ENCODE assay signal across 15 mouse cellular contexts in the genomic region with DNA sequence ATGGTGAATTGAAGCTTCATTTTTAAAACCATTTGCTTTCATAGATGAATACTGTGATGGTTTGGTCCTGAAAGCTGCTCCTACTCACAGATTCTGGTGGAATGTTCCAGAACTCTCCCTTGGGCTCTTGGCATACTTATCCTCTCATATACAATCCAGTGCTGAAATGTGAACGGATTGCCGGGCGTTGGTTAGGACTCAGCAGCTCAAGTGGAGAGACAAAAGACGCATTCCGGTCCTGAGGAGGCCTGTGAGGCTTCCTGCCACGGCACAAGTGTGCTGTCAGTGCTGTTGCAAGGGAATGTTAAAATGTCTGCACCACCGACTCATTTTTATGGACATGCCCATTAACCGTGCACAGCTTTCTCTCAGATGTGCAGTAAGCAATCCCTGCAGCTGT.
DNase-seq lines count a peak whose midpoint lies in the region; ATAC-seq lines count a peak whose summit lies in the region.
"Had no signal": no experiment of that assay in that cellular context is flagged by ENCODE, and none has a peak within 500 bp of the region (broad histone marks: within the 10 kb centered on the region; RNA-seq: fewer than 3 reads in every experiment).

No protein-coding gene starts in this region.

- ATAC-seq in hindbrain, embryonic 11.5 days (ENCODE audit: low FRiP score): no peak
- ATAC-seq in embryonic facial prominence, embryonic 14.5 days (ENCODE audit: low read depth): no peak
- no peak for ATAC-seq in limb, embryonic 15.5 days (ENCODE audit: insufficient number of reproducible peaks, low FRiP score, low TSS enrichment, low read depth)

- no peaks in the 10 kb centered on the region for H3K36me3 ChIP-seq in hindbrain, embryonic 11.5 days (ENCODE audit: control insufficient read depth, insufficient read depth, low read length)
- H3K36me3 ChIP-seq in hindbrain, embryonic 10.5 days: peaks cover 50% of the 10 kb centered on the region
- H3K36me3 ChIP-seq in embryonic facial prominence, embryonic 14.5 days (ENCODE audit: control insufficient read depth, insufficient read depth, low read length): peaks cover 26% of the 10 kb centered on the region; the same call in 1 of the 2 replicates
- H3K36me3 ChIP-seq in limb, embryonic 15.5 days: peaks cover 8% of the 10 kb centered on the region

- WGBS in hindbrain, embryonic 11.5 days: 61% methylated on average over 8 of the region's 8 CpGs
- WGBS in hindbrain, embryonic 10.5 days: 77% methylated on average over 8 of the region's 8 CpGs
- 48% methylated on average over 8 of the region's 8 CpGs for WGBS in embryonic facial prominence, embryonic 14.5 days
- 35% methylated on average over 8 of the region's 8 CpGs for WGBS in limb, embryonic 15.5 days

- H3K4me3 ChIP-seq in hindbrain, embryonic 11.5 days (ENCODE audit: low read depth, low read length): no peak overlapping the region
- no peak overlapping the region for H3K4me3 ChIP-seq in hindbrain, embryonic 10.5 days
- H3K4me3 ChIP-seq in embryonic facial prominence, embryonic 14.5 days (ENCODE audit: low read depth, low read length): no peak overlapping the region
- H3K4me3 ChIP-seq in limb, embryonic 15.5 days: no peak overlapping the region
- H3K4me3 ChIP-seq: gastrocnemius, adult 2 months; heart, adult 2 months; liver, embryonic 13.5 days had no signal

- H3K4me1 ChIP-seq in hindbrain, embryonic 11.5 days (replicated peaks; ENCODE audit: control insufficient read depth, insufficient read depth, low read length): peaks cover 2% of the 10 kb centered on the region; the same call in 1 of the 2 replicates
- peaks cover 43% of the 10 kb centered on the region for H3K4me1 ChIP-seq in hindbrain, embryonic 10.5 days (replicated peaks)
- peaks cover 50% of the 10 kb centered on the region for H3K4me1 ChIP-seq in embryonic facial prominence, embryonic 14.5 days (ENCODE audit: control insufficient read depth, insufficient read depth, low read length)
- peaks cover 40% of the 10 kb centered on the region for H3K4me1 ChIP-seq in limb, embryonic 15.5 days

- intact Hi-C loops in gastrocnemius, postnatal 36 days (cut with DNase I): loop anchor here (5.0 kb wide), 1 partner anchor 647 kb away; no protein-coding TSS in a partner anchor

- no peak overlapping the region for H3K4me2 ChIP-seq in hindbrain, embryonic 11.5 days (replicated peaks; ENCODE audit: low read depth, low read length)
- no peak overlapping the region for H3K4me2 ChIP-seq in embryonic facial prominence, embryonic 14.5 days (ENCODE audit: low read depth, low read length)
- H3K4me2 ChIP-seq in limb, embryonic 15.5 days: no peak overlapping the region
- H3K4me2 ChIP-seq: liver, embryonic 13.5 days had no signal

- no peaks in the 10 kb centered on the region for H3K9me3 ChIP-seq in hindbrain, embryonic 11.5 days (ENCODE audit: control insufficient read depth, low read length)
- no peaks in the 10 kb centered on the region for H3K9me3 ChIP-seq in hindbrain, embryonic 10.5 days
- H3K9me3 ChIP-seq in embryonic facial prominence, embryonic 14.5 days (ENCODE audit: control insufficient read depth, low read length): no peaks in the 10 kb centered on the region
- H3K9me3 ChIP-seq in limb, embryonic 15.5 days: no peaks in the 10 kb centered on the region
- H3K9me3 ChIP-seq: liver, embryonic 13.5 days had no signal

- DNase-seq in hindbrain, embryonic 11.5 days (ENCODE audit: low spot score): no peak
- DNase-seq in hindbrain, embryonic 10.5 days (ENCODE audit: low spot score): no peak
- DNase-seq in R1 (ENCODE audit: low read depth, low spot score): peak; percentile 59
- DNase-seq in embryonic facial prominence, embryonic 14.5 days (ENCODE audit: low spot score): peak; percentile 42
- DNase-seq in right cerebral cortex, adult 2 months (ENCODE audit: low spot score in 2 of 2): no peak
- DNase-seq in gastrocnemius, postnatal 36 days: no peak
- DNase-seq: cerebellum, adult 8-10 months; embryo, embryonic 11 days; gastrocnemius, adult 2 months; heart, adult 2 months; liver, embryonic 13.5 days; lung, postnatal 14 days; right cerebral cortex, postnatal 14 days; thymus, adult 2 months had no signal

- H3K9ac ChIP-seq in hindbrain, embryonic 11.5 days (ENCODE audit: low read depth, low read length): no peak overlapping the region
- H3K9ac ChIP-seq in embryonic facial prominence, embryonic 14.5 days (ENCODE audit: low read depth, low read length): no peak overlapping the region
- no peak overlapping the region for H3K9ac ChIP-seq in limb, embryonic 15.5 days
- H3K9ac ChIP-seq: liver, embryonic 13.5 days had no signal

- H3K27me3 ChIP-seq in hindbrain, embryonic 11.5 days (ENCODE audit: control insufficient read depth, insufficient read depth, low read length): no peaks in the 10 kb centered on the region
- H3K27me3 ChIP-seq in hindbrain, embryonic 10.5 days (ENCODE audit: insufficient read depth, poor library complexity, severe bottlenecking): no peaks in the 10 kb centered on the region
- no peaks in the 10 kb centered on the region for H3K27me3 ChIP-seq in embryonic facial prominence, embryonic 14.5 days (replicated peaks; ENCODE audit: control insufficient read depth, insufficient read depth, low read length)
- no peaks in the 10 kb centered on the region for H3K27me3 ChIP-seq in limb, embryonic 15.5 days
- H3K27me3 ChIP-seq: liver, embryonic 13.5 days had no signal

- H3K27ac ChIP-seq in hindbrain, embryonic 11.5 days (ENCODE audit: low read depth, low read length): peak overlapping the region; percentile 31; the same call in 1 of the 2 replicates
- no peak overlapping the region for H3K27ac ChIP-seq in hindbrain, embryonic 10.5 days
- no peak overlapping the region for H3K27ac ChIP-seq in embryonic facial prominence, embryonic 14.5 days (replicated peaks; ENCODE audit: low read depth, low read length)
- H3K27ac ChIP-seq in limb, embryonic 15.5 days: 0 out of 2 replicates have a peak overlapping the region, but pooled peaks have one; percentile 3
- H3K27ac ChIP-seq: gastrocnemius, adult 2 months; heart, adult 2 months; liver, embryonic 13.5 days had no signal

Comparison
In these comparisons a context has a peak if more than half of its experiments do, and no peak if none do; other contexts are left out.
1. H3K27ac ChIP-seq: peak in hindbrain, embryonic 11.5 days (single experiment) and limb, embryonic 15.5 days (single experiment); none in hindbrain, embryonic 10.5 days (single experiment) and embryonic facial prominence, embryonic 14.5 days (single experiment).
2. DNase-seq: peak in R1 (single experiment) and embryonic facial prominence, embryonic 14.5 days (single experiment); none in hindbrain, embryonic 11.5 days (single experiment), hindbrain, embryonic 10.5 days (single experiment), right cerebral cortex, adult 2 months (0 of 2) and gastrocnemius, postnatal 36 days (0 of 2).